Mouse (Mus musculus): Measurements from ENCODE around the gene Dmpk. TPM values are rescaled to one million over a fixed set of nuclear protein-coding genes. Genes with fewer than 3 reads are reported as not detected.

Dmpk gene
- polyA plus RNA-seq, 1 experiment from 2014 or later, result 20.0 TPM

- Histone ChIP-seq H3K27ac (replicated peaks) (no peak overlapping the region), H3K4me2 (no peak overlapping the region; the same call in 1 of the 2 replicates), H3K9ac (peak overlapping the region; percentile 80; the same call in 1 of the 2 replicates), H3K4me1 (peaks cover 61% of the 10 kb centered on the region), H3K27me3 (replicated peaks) (peaks cover 9% of the 10 kb centered on the region), H3K36me3 (peaks cover 59% of the 10 kb centered on the region), H3K4me3 (no peak overlapping the region), H3K9me3 (no peaks in the 10 kb centered on the region)
- 61% methylated on average over 18 of the region's 18 CpGs for WGBS
- no peak for ATAC-seq (ENCODE audit: extremely low read depth, insufficient number of reproducible peaks, low FRiP score, low TSS enrichment)
Observed at GRCm38 (mm10) chr7:19086760-19087159, 3.1 kb downstream of the Dmpk start.

GRCm38 (mm10) chr7:19088813-19089212 is 5.2 kb downstream of the Dmpk start:
- 39% methylated on average over 10 of the region's 10 CpGs for WGBS
- no peak overlapping the region for H3K4me3 ChIP-seq
- H3K9ac ChIP-seq, result no peak overlapping the region
- H3K27me3 ChIP-seq (replicated peaks), result peaks cover 9% of the 10 kb centered on the region
- H3K27ac ChIP-seq (replicated peaks), result no peak overlapping the region
- H3K36me3 ChIP-seq, result peaks cover 51% of the 10 kb centered on the region
- no peak overlapping the region for H3K4me2 ChIP-seq
- ATAC-seq (ENCODE audit: extremely low read depth, insufficient number of reproducible peaks, low FRiP score, low TSS enrichment), result no peak
- H3K9me3 ChIP-seq, result no peaks in the 10 kb centered on the region
- peaks cover 59% of the 10 kb centered on the region for H3K4me1 ChIP-seq

GRCm38 (mm10) chr7:19091913-19092312 is 8.3 kb downstream of the Dmpk start:
- Histone ChIP-seq H3K4me1 (peaks cover 40% of the 10 kb centered on the region), H3K9me3 (no peaks in the 10 kb centered on the region), H3K36me3 (peaks cover 49% of the 10 kb centered on the region), H3K9ac (peak overlapping the region; percentile 78), H3K4me2 (peak overlapping the region; percentile 92), H3K27me3 (replicated peaks) (peaks cover 9% of the 10 kb centered on the region), H3K4me3 (peak overlapping the region; percentile 86), H3K27ac (replicated peaks) (peak overlapping the region; percentile 99)
- WGBS, result 46% methylated on average over 14 of the region's 17 CpGs
- ATAC-seq (ENCODE audit: extremely low read depth, insufficient number of reproducible peaks, low FRiP score, low TSS enrichment), result no peak

- Histone ChIP-seq H3K4me1 (peaks cover 47% of the 10 kb centered on the region), H3K4me3 (peak overlapping the region; percentile 86), H3K9ac (peak overlapping the region; percentile 78), H3K4me2 (peak overlapping the region; percentile 92), H3K27me3 (replicated peaks) (peaks cover 9% of the 10 kb centered on the region), H3K36me3 (peaks cover 49% of the 10 kb centered on the region), H3K27ac (replicated peaks) (peak overlapping the region; percentile 99), H3K9me3 (no peaks in the 10 kb centered on the region)
- ATAC-seq (ENCODE audit: extremely low read depth, insufficient number of reproducible peaks, low FRiP score, low TSS enrichment), result peak; percentile 38
- WGBS, result 7% methylated on average over 38 of the region's 38 CpGs
Observed at GRCm38 (mm10) chr7:19092381-19093173, 8.9 kb downstream of the Dmpk start.

GRCm38 (mm10) chr7:19093174-19093521 is 9.5 kb downstream of the Dmpk start:
- peak overlapping the region; percentile 86 for H3K4me3 ChIP-seq
- peak overlapping the region; percentile 99 for H3K27ac ChIP-seq (replicated peaks)
- H3K9ac ChIP-seq, result peak overlapping the region; percentile 78
- ATAC-seq (ENCODE audit: extremely low read depth, insufficient number of reproducible peaks, low FRiP score, low TSS enrichment), result peak; percentile 39; the same call in 1 of the 2 replicates
- peaks cover 52% of the 10 kb centered on the region for H3K4me1 ChIP-seq
- H3K9me3 ChIP-seq, result no peaks in the 10 kb centered on the region
- H3K27me3 ChIP-seq (replicated peaks), result peaks cover 9% of the 10 kb centered on the region
- peak overlapping the region; percentile 92 for H3K4me2 ChIP-seq
- 0% methylated on average over 15 of the region's 15 CpGs for WGBS
- peaks cover 49% of the 10 kb centered on the region for H3K36me3 ChIP-seq

GRCm38 (mm10) chr7:19093537-19094385 is 10.1 kb downstream of the Dmpk start:
- peak overlapping the region; percentile 99 for H3K27ac ChIP-seq (replicated peaks)
- H3K4me3 ChIP-seq, result peak overlapping the region; percentile 86
- under 1% methylated on average over 45 of the region's 45 CpGs for WGBS
- H3K4me2 ChIP-seq, result peak overlapping the region; percentile 92
- peaks cover 9% of the 10 kb centered on the region for H3K27me3 ChIP-seq (replicated peaks)
- no peaks in the 10 kb centered on the region for H3K9me3 ChIP-seq
- H3K9ac ChIP-seq, result peak overlapping the region; percentile 97
- H3K4me1 ChIP-seq, result peaks cover 48% of the 10 kb centered on the region
- peaks cover 45% of the 10 kb centered on the region for H3K36me3 ChIP-seq
- peak; percentile 68 for ATAC-seq (ENCODE audit: extremely low read depth, insufficient number of reproducible peaks, low FRiP score, low TSS enrichment)

GRCm38 (mm10) chr7:19094471-19094825 is 10.8 kb downstream of the Dmpk start, which contains the start of gene Six5:
Gene Six5 (plus strand): TSS chr7:19094594.
- H3K27ac ChIP-seq (replicated peaks), result peak within 1 kb of the TSS; percentile 99
- peak within 1 kb of the TSS; percentile 86 for H3K4me3 ChIP-seq
- H3K27me3 ChIP-seq (replicated peaks), result peaks cover 9% of the 10 kb centered on the region
- under 1% methylated on average over 28 of the region's 36 CpGs for WGBS
- peak within 1 kb of the TSS; percentile 92 for H3K4me2 ChIP-seq
- H3K9ac ChIP-seq, result peak within 1 kb of the TSS; percentile 97
- peaks cover 48% of the 10 kb centered on the region for H3K4me1 ChIP-seq
- ATAC-seq (ENCODE audit: extremely low read depth, insufficient number of reproducible peaks, low FRiP score, low TSS enrichment), result 0 out of 2 replicates have a peak, but pooled peaks have one; percentile 0
- peaks cover 42% of the 10 kb centered on the region for H3K36me3 ChIP-seq
- H3K9me3 ChIP-seq, result no peaks in the 10 kb centered on the region

- Histone ChIP-seq H3K9me3 (no peaks in the 10 kb centered on the region), H3K4me3 (peak overlapping the region; percentile 86), H3K36me3 (peaks cover 36% of the 10 kb centered on the region), H3K27ac (replicated peaks) (peak overlapping the region; percentile 99), H3K9ac (peak overlapping the region; percentile 97), H3K27me3 (replicated peaks) (peaks cover 9% of the 10 kb centered on the region), H3K4me2 (peak overlapping the region; percentile 92), H3K4me1 (peaks cover 48% of the 10 kb centered on the region)
- ATAC-seq (ENCODE audit: extremely low read depth, insufficient number of reproducible peaks, low FRiP score, low TSS enrichment), result no peak
- WGBS, result under 1% methylated on average over 83 of the region's 87 CpGs
Observed at GRCm38 (mm10) chr7:19094826-19095750, 11.4 kb downstream of the Dmpk start.

GRCm38 (mm10) chr7:19095751-19096110 is 12.1 kb downstream of the Dmpk start:
- WGBS, result under 1% methylated on average over 19 of the region's 19 CpGs
- H3K36me3 ChIP-seq, result peaks cover 30% of the 10 kb centered on the region
- peak overlapping the region; percentile 86 for H3K4me3 ChIP-seq
- H3K4me1 ChIP-seq, result peaks cover 48% of the 10 kb centered on the region
- H3K27me3 ChIP-seq (replicated peaks), result peaks cover 3% of the 10 kb centered on the region
- H3K9me3 ChIP-seq, result no peaks in the 10 kb centered on the region
- H3K4me2 ChIP-seq, result peak overlapping the region; percentile 92
- H3K9ac ChIP-seq, result peak overlapping the region; percentile 97
- peak overlapping the region; percentile 99 for H3K27ac ChIP-seq (replicated peaks)
- no peak for ATAC-seq (ENCODE audit: extremely low read depth, insufficient number of reproducible peaks, low FRiP score, low TSS enrichment)

- Histone ChIP-seq H3K9me3 (no peaks in the 10 kb centered on the region), H3K4me3 (peak overlapping the region; percentile 86), H3K9ac (peak overlapping the region; percentile 97), H3K27ac (replicated peaks) (peak overlapping the region; percentile 99), H3K27me3 (replicated peaks) (no peaks in the 10 kb centered on the region), H3K36me3 (peaks cover 22% of the 10 kb centered on the region), H3K4me1 (peaks cover 44% of the 10 kb centered on the region), H3K4me2 (peak overlapping the region; percentile 92)
- WGBS, result 55% methylated on average over 5 of the region's 5 CpGs
- ATAC-seq (ENCODE audit: extremely low read depth, insufficient number of reproducible peaks, low FRiP score, low TSS enrichment), result no peak
Observed at GRCm38 (mm10) chr7:19096421-19096976, 12.8 kb downstream of the Dmpk start.

Measured in heart, embryonic 13.5 days (tissue).